Mouse (Mus musculus) lung, postnatal 4 days (tissue): ENCODE measurements at regions not wholly inside any gene's neighbourhood (a gene's known extent, or its start where the extent isn't known, plus 50 kb on each side); places are given as distances from the start of the nearest gene placed in this dataset.
A peak's percentile ranks its signal among the peaks of the same experiment; 100 is the strongest.

Experiments
- DNase-seq, 2 experiments: peaks; one replicate each; pipeline ENCODE4 v3.0.0; 2021

- DNase-seq: peak; percentile 69 to 82
Observed at GRCm38 (mm10) chr1:128824235-128824634, 232.1 kb upstream of the Cxcr4 start.

GRCm38 (mm10) chr1:128821991-128822390 lies 229.9 kb upstream of the Cxcr4 start:
- peak in 1 of 2 experiments; percentile 31 for DNase-seq

GRCm38 (mm10) chr1:128820527-128820926 lies 228.4 kb upstream of the Cxcr4 start:
- no peak for DNase-seq

GRCm38 (mm10) chr1:128819611-128820010 lies 227.5 kb upstream of the Cxcr4 start:
- no peak for DNase-seq

GRCm38 (mm10) chr1:128813379-128813778 lies 221.3 kb upstream of the Cxcr4 start:
- DNase-seq: no peak

GRCm38 (mm10) chr1:128810860-128811259 lies 218.8 kb upstream of the Cxcr4 start:
- no peak for DNase-seq

GRCm38 (mm10) chr1:128810094-128810493 lies 218.0 kb upstream of the Cxcr4 start:
- DNase-seq: no peak

GRCm38 (mm10) chr1:128809601-128810000 lies 217.5 kb upstream of the Cxcr4 start:
- no peak for DNase-seq

GRCm38 (mm10) chr1:128808599-128808998 lies 216.5 kb upstream of the Cxcr4 start:
- DNase-seq: no peak

GRCm38 (mm10) chr1:128805687-128806653 lies 213.9 kb upstream of the Cxcr4 start:
- DNase-seq: no peak

GRCm38 (mm10) chr1:128803433-128804060 lies 211.5 kb upstream of the Cxcr4 start:
- DNase-seq: peak; percentile 54 to 81

GRCm38 (mm10) chr1:128803058-128803432 lies 211.0 kb upstream of the Cxcr4 start:
- no peak for DNase-seq

GRCm38 (mm10) chr1:128798721-128799120 lies 206.6 kb upstream of the Cxcr4 start:
- DNase-seq: no peak

- DNase-seq: no peak
Observed at GRCm38 (mm10) chr1:128795654-128796053, 203.6 kb upstream of the Cxcr4 start.

- no peak for DNase-seq
Observed at GRCm38 (mm10) chr1:128790881-128791280, 198.8 kb upstream of the Cxcr4 start.

GRCm38 (mm10) chr1:128789567-128790335 lies 197.7 kb upstream of the Cxcr4 start:
- no peak for DNase-seq

- DNase-seq: no peak
Observed at GRCm38 (mm10) chr1:128788227-128788626, 196.1 kb upstream of the Cxcr4 start.

GRCm38 (mm10) chr1:128786941-128787569 lies 195.0 kb upstream of the Cxcr4 start:
- peak; percentile 42 to 55 for DNase-seq

GRCm38 (mm10) chr1:128782286-128782685 lies 190.2 kb upstream of the Cxcr4 start:
- no peak for DNase-seq

GRCm38 (mm10) chr1:128781871-128782270 lies 189.8 kb upstream of the Cxcr4 start:
- no peak for DNase-seq

GRCm38 (mm10) chr1:128781311-128781710 lies 189.2 kb upstream of the Cxcr4 start:
- no peak for DNase-seq

- no peak for DNase-seq
Observed at GRCm38 (mm10) chr1:128779586-128780158, 187.6 kb upstream of the Cxcr4 start.
